Mouse (Mus musculus) E14TG2a.4 (cell line): ENCODE data around the gene Tmem204.
A peak's percentile ranks its signal among the peaks of the same experiment; 100 is the strongest.

Source experiments
- H3K27me3 ChIP-seq: 2 replicates; pipeline ENCODE4 v1.6.1; 2014; ENCODE audit warnings: low read length, control low read depth; ENCODE audit not compliant: insufficient read depth
- H3K36me3 ChIP-seq: 2 replicates; pipeline ENCODE4 v1.6.1; 2014; ENCODE audit warnings: low read length, control low read depth; ENCODE audit not compliant: insufficient read depth
- H3K4me1 ChIP-seq: replicated peaks from 2 replicates; pipeline ENCODE4 v1.6.1; 2014; ENCODE audit warnings: low read depth, low read length, control low read depth
- H3K4me3 ChIP-seq: replicated peaks from 2 replicates; pipeline ENCODE4 v1.5.1; 2014; ENCODE audit warnings: mild to moderate bottlenecking, low read length
- H3K9me3 ChIP-seq: 2 replicates; pipeline ENCODE4 v1.6.1; 2014; ENCODE audit warnings: low read length, control low read depth
- CTCF ChIP-seq: conservative IDR thresholded peaks from 2 replicates; pipeline ENCODE4 v1.5.1; 2014; ENCODE audit warnings: low read length
- NANOG ChIP-seq: IDR thresholded peaks from 2 replicates; pipeline ENCODE4 v1.6.1; 2014; ENCODE audit warnings: borderline replicate concordance, low read length, mixed read lengths
- POU5F1 ChIP-seq: IDR thresholded peaks from 2 replicates; pipeline ENCODE4 v1.6.1; 2014; ENCODE audit warnings: low read length, borderline replicate concordance

The Tmem204 gene

GRCm38 (mm10) chr17:25101338-25101737, 17.9 kb upstream of the Tmem204 start:
- no peak overlapping the region for H3K4me3 ChIP-seq
- TF ChIP-seq NANOG: no peak
- TF ChIP-seq POU5F1: no peak
- TF ChIP-seq CTCF: no peak
- no peaks in the 10 kb centered on the region for H3K9me3 ChIP-seq
- peaks cover 86% of the 10 kb centered on the region for H3K36me3 ChIP-seq
- no peaks in the 10 kb centered on the region for H3K4me1 ChIP-seq
- no peaks in the 10 kb centered on the region for H3K27me3 ChIP-seq

- H3K36me3 ChIP-seq: peaks cover 73% of the 10 kb centered on the region
- no peaks in the 10 kb centered on the region for H3K4me1 ChIP-seq
- no peaks in the 10 kb centered on the region for H3K9me3 ChIP-seq
- H3K27me3 ChIP-seq: no peaks in the 10 kb centered on the region
- no peak for TF ChIP-seq CTCF
- TF ChIP-seq NANOG: no peak
- no peak for TF ChIP-seq POU5F1
- H3K4me3 ChIP-seq: no peak overlapping the region
These were observed 16.7 kb upstream of the Tmem204 start for GRCm38 (mm10) chr17:25100052-25100451.

GRCm38 (mm10) chr17:25096221-25096620, 12.8 kb upstream of the Tmem204 start:
- H3K9me3 ChIP-seq: no peaks in the 10 kb centered on the region
- H3K4me3 ChIP-seq: no peak overlapping the region
- TF ChIP-seq POU5F1: no peak
- TF ChIP-seq CTCF: no peak
- TF ChIP-seq NANOG: no peak

GRCm38 (mm10) chr17:25090450-25090849, 7.1 kb upstream of the Tmem204 start:
- H3K9me3 ChIP-seq: no peaks in the 10 kb centered on the region
- no peaks in the 10 kb centered on the region for H3K27me3 ChIP-seq
- no peak for TF ChIP-seq CTCF
- no peak for TF ChIP-seq NANOG
- no peak for TF ChIP-seq POU5F1
- no peak overlapping the region for H3K4me3 ChIP-seq
- peaks cover 29% of the 10 kb centered on the region for H3K36me3 ChIP-seq
- H3K4me1 ChIP-seq: peaks cover 10% of the 10 kb centered on the region

More at GRCm38 (mm10) chr17:25096221-25096620, 12.8 kb upstream of the Tmem204 start:
- no peaks in the 10 kb centered on the region for H3K4me1 ChIP-seq
- no peaks in the 10 kb centered on the region for H3K27me3 ChIP-seq
- H3K36me3 ChIP-seq: peaks cover 58% of the 10 kb centered on the region

GRCm38 (mm10) chr17:25089158-25089557, 5.8 kb upstream of the Tmem204 start:
- Histone ChIP-seq H3K27me3 (no peaks in the 10 kb centered on the region), H3K36me3 (peaks cover 23% of the 10 kb centered on the region), H3K4me3 (no peak overlapping the region), H3K9me3 (no peaks in the 10 kb centered on the region), H3K4me1 (peaks cover 10% of the 10 kb centered on the region)
- no peak for TF ChIP-seq POU5F1
- peak; percentile 36 for TF ChIP-seq CTCF

GRCm38 (mm10) chr17:25086724-25087123, 3.3 kb upstream of the Tmem204 start:
- peaks cover 9% of the 10 kb centered on the region for H3K36me3 ChIP-seq
- H3K4me1 ChIP-seq: peaks cover 13% of the 10 kb centered on the region
- no peak for TF ChIP-seq POU5F1
- no peak for TF ChIP-seq NANOG
- no peak for TF ChIP-seq CTCF
- no peak overlapping the region for H3K4me3 ChIP-seq
- H3K27me3 ChIP-seq: no peaks in the 10 kb centered on the region
- H3K9me3 ChIP-seq: no peaks in the 10 kb centered on the region

GRCm38 (mm10) chr17:25084835-25085385, 1.5 kb upstream of the Tmem204 start:
- no peaks in the 10 kb centered on the region for H3K9me3 ChIP-seq
- peaks cover 13% of the 10 kb centered on the region for H3K36me3 ChIP-seq

GRCm38 (mm10) chr17:25082887-25083286, 504 bp downstream of the Tmem204 start:
- Histone ChIP-seq H3K9me3 (no peaks in the 10 kb centered on the region), H3K27me3 (no peaks in the 10 kb centered on the region)
- no peak for TF ChIP-seq POU5F1
- no peak for TF ChIP-seq NANOG
- TF ChIP-seq CTCF: no peak

More at GRCm38 (mm10) chr17:25084835-25085385, 1.5 kb upstream of the Tmem204 start:
- Histone ChIP-seq H3K4me1 (peaks cover 25% of the 10 kb centered on the region), H3K27me3 (no peaks in the 10 kb centered on the region), H3K4me3 (no peak overlapping the region)
- TF ChIP-seq NANOG (no peak), POU5F1 (no peak), CTCF (no peak)

GRCm38 (mm10) chr17:25082081-25082847, 1.1 kb downstream of the Tmem204 start:
- TF ChIP-seq NANOG (no peak), CTCF (no peak), POU5F1 (no peak)
- Histone ChIP-seq H3K4me1 (peaks cover 15% of the 10 kb centered on the region), H3K27me3 (no peaks in the 10 kb centered on the region), H3K36me3 (peaks cover 15% of the 10 kb centered on the region), H3K4me3 (no peak overlapping the region), H3K9me3 (no peaks in the 10 kb centered on the region)

More at GRCm38 (mm10) chr17:25082887-25083286, 504 bp downstream of the Tmem204 start:
- peaks cover 17% of the 10 kb centered on the region for H3K36me3 ChIP-seq
- H3K4me3 ChIP-seq: no peak overlapping the region
- peaks cover 17% of the 10 kb centered on the region for H3K4me1 ChIP-seq
